Mouse (Mus musculus): ENCODE results near the gene Trp53rkb. TPM values are rescaled to one million over a fixed set of nuclear protein-coding genes. Genes with fewer than 3 reads are reported as not detected.

The Trp53rkb gene
- 2.1 and 4.5 TPM in 2 replicates for total RNA-seq (2014; fragmentation: Nextera tagmentation)
- total RNA-seq (2017) = 2.2 and 5.3 TPM in 2 replicates

DNA sequence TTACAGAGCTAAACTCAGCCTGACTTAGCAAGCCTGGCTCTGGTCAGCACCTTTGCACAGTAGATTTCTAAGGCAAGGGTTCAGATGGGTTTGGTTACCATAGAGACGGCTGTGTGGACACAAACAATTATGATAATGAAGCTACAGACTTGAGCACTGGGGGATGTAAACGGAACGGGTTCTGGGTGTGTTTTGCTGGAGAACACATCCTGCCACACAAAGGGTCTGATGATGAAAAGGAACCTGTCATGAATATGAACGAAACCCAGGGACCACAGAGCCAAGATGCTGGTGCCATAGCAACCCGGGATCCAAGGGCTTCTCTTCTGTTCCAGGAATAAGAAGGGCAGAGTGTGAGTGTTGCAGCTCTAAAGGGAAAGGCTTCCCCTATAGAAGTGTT lies at the start of gene Trp53rkb:
Gene Trp53rkb, plus strand, starts transcription at position 177 of the 400 bp plus-strand sequence.
- ATAC-seq (replicated peaks; ENCODE audit: poor library complexity, severe bottlenecking) = no peak

DNA sequence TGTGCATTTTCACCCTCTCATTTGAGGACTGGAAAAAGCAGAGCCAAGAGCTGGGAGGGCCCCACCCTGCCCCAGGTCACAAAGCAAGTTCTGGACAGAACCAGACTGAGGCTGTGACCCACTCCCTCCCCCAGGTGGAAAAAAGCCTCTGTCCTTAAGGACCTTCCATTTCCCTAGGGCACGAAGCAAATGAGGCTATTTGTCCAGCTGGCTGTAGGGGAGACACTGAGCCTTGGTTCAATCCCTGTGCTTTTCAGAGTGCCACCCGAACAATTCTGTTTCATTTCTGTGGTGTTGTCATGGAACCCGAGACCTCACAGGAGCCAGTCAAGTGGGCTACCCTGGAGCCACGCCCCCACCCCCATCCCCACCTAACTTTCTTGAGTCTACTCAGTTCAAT lies 48.8 kb upstream of the Trp53rkb start:
- no peak for ATAC-seq (replicated peaks; ENCODE audit: poor library complexity, severe bottlenecking)

DNA sequence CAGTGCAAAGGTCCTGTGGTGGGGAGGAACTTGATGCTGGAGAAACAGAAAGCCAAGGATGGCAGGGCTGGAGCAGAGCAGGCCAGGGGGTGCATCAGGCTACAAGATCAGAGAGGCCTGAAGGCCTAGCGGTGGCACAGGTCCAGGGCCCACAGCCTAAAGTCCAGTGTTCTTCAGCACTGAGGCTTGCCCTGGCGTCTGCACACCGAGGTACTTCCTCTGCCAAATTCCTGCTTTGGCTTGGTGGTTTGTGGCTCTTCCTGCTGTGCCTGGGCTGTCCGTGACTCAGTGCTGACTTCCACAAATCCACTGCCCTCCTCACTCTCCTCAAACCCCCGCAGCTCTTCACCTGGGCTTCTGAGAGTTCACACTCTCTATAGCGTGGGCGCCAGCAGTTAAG lies 47.9 kb upstream of the Trp53rkb start:
- peak; percentile 54 for ATAC-seq (replicated peaks; ENCODE audit: poor library complexity, severe bottlenecking)

DNA sequence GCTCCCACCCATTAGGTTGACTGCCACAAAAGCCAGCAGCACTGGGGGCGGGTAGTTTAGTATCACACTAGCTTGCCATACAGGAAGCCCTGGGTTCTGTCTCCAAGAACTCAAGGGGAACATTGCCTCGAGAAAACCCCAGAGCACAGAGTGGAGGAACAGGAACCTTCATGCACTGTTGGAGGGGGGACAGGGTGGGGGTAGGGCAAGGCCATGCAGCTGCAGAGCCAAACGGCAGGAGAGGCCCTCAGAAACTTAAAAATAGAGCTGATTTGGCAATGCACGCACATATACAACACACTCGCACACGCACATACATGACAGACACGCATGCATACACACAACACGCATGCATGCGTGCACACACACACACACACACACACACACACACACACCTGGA lies 46.5 kb upstream of the Trp53rkb start:
- peak; percentile 70 for ATAC-seq (replicated peaks; ENCODE audit: poor library complexity, severe bottlenecking)

DNA sequence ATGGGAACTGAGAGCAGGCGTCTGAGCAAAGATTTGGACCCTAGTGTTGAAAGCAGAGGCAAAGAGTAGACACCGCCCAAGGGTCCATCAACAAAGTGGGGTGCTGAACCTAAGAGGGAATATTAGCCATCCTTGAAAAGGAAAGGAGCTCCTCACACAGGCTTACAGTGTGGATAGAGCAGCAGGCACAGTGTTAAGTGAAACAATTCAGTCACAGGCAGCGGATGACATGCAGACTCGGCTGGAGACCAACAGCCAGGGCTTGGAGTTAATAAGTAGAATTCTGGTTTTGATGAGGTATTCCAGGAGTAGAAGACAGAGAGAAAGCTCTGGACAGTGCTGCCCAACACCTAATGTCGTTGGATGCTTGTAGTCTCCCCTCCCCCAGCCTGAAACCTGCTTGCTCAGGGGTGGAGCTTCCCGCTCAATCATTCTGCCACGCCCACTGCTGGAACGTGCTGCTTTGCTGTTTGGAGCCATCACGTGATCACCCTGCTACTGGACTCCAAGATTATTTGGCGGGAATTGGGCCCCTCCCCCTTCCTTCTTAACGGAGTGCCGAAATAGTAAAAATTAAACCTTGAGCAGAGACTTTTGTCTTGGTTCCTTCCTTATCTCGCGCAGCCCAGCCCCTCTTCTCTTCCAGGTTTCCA lies 45.9 kb upstream of the Trp53rkb start:
- ATAC-seq (replicated peaks; ENCODE audit: poor library complexity, severe bottlenecking) = peak; percentile 4; the same call in 1 of the 2 replicates

DNA sequence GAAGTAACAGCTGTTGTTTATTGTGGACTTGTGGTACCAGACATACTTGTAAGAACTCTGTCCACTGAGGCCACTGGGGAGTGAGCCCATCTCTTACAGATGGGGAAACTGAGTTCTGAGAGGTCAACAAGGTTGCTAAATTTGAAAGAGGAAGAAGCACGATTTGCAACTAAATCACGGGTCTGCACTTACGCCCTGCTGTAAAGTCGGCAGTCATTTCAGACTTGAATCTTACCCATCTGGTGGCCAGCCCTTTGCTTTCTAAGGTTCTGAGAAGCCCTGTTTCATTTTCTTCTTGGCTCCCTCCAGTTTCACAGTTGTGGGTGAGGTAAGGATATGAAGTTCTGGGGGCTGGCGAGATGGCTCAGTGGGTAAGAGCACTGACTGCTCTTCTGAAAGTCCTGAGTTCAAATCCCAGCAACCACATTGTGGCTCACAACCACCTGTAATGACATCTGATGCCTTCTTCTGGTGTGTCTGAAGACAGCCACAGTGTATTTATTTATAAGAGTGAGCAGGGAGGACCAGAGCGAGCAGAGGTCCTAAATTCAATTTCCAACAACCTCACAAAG lies 41.6 kb upstream of the Trp53rkb start:
- ATAC-seq (replicated peaks; ENCODE audit: poor library complexity, severe bottlenecking) = no peak

DNA sequence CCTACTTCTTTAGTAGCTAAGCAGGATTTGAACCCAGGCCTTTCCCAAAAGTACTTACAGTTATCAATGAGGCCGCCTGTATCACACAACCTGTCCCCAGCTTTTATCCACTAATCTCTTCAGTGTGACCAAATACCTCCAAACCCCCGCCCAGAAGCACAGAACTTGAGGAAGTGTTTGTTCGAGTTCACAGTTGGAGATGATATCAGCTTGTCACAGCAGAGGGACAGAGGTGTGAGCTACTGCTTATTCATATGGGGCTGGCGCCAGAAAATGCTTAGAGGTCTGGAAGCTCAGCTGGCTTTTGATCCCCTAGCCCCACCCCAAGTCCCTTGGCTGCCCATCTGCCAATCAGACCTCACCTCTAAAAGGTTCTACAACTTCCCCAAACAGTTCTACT lies 38.1 kb upstream of the Trp53rkb start:
- peak; percentile 47 for ATAC-seq (replicated peaks; ENCODE audit: poor library complexity, severe bottlenecking)

DNA sequence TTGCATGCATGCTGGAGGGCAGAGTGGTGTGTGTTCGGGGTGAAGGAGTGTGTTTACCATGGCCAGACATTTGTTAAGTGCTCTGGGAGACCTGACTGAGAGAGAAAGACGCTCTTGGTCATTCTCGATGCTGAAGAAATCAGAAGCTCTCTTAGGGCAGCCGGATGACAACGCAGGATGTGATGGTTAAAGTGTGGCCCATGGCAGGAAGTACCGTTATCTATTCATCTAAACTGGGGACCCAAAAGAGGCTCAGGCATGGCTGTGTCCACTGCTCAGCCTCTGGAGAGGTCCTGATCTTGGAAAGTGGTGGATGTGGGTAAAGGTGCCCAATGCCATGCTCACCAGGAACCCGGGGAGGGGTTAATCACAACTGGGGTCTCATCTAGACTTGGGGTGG lies 37.6 kb upstream of the Trp53rkb start:
- ATAC-seq (replicated peaks; ENCODE audit: poor library complexity, severe bottlenecking) = peak; percentile 44

DNA sequence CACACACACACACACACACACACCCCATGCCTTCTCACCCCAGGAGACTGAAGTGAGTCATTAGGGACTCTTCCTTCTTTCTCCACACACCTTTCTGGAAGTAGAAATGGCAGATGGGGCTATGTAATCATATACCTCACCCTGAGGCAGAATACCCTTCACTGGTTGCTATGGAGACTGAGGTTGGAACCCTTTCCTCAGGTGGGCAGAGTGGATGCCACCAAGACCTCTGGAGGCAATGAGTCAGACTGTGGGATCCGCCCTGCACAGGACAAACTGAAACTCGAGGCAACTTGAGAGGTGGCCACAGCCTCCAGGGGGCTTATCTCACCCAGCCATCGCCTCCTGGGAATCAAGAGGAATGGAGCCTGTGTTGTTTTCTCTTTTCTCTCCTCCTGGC lies 34.4 kb upstream of the Trp53rkb start:
- ATAC-seq (replicated peaks; ENCODE audit: poor library complexity, severe bottlenecking) = no peak

DNA sequence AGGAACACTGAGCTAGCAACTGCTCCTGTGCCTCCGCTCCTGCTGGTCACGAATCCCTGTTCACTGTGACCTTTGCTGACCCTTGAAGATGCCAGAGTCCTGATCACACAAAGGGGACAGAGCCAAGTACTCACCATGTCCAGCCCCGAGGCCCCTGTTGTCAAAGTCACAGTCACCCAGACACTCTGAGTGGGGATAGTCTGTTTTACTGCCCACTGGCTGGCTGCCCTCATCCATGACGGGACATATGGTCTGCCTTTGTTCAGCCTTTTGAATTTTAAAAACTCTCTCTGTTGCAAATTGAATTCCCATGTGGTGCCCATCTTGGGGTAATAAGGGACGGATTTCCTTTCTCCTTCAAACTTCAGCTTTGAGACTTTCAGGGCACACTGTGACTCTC lies 28.3 kb upstream of the Trp53rkb start:
- no peak for ATAC-seq (replicated peaks; ENCODE audit: poor library complexity, severe bottlenecking)

DNA sequence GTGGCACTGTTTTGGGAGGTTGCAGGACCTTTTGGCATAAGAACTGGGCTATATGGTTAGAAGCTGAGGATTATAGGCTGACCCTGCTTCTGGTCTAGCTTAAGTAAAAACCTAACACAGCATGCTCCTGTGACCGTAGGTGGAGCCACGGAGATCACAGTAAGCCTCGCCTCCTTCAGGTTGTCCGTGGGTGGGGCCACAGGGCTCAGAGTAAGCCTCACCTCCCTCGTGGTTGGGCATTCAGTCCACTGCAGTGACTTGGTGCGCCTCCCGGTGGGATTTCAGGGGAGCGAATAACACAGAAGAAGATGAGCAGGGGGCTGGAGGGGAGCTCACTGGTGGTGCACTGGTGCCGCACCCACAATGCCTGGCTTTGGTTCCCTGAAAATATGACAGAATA lies 24.7 kb upstream of the Trp53rkb start:
- ATAC-seq (replicated peaks; ENCODE audit: poor library complexity, severe bottlenecking) = no peak

DNA sequence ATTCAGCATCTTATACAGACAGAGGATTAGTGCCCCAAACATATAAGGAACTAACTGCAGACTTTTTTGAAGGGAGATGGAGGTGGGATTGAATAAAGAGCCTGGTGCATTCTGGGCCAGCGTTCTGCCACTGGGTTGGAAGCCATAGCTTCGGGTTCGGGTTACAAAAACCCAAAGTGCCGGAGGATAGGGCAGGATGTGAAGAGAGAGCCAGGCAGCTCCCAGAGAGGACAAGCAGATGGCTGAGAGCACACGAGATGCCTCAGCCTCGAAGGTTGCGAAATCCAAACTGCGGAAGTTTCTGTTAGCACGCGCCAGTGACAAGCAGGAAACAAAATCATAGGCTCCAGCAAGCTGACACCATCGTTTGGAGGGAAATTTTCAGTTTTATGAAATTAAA lies 20.9 kb upstream of the Trp53rkb start:
- peak; percentile 77 for ATAC-seq (replicated peaks; ENCODE audit: poor library complexity, severe bottlenecking)

DNA sequence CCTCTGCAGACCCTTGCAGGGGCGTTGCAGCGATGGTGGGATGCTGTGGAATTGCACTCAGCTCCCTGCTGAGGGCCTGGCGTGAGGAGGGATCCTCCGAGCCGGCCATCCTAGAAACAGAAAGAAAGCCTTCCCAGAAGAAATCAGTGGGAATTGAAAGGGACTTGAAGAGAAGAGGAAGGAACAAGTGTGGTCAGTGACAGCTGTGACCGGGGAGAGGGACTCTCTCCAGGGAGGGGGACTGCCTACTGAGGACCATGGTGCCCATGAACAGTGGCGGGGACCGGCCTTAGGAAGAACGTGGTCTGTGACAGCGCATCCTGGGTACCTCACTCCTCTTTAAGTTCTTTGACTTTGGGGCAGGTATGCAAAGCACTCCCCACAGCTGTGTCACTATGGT lies 18.7 kb upstream of the Trp53rkb start:
- ATAC-seq (replicated peaks; ENCODE audit: poor library complexity, severe bottlenecking) = peak; percentile 31; the same call in 1 of the 2 replicates

DNA sequence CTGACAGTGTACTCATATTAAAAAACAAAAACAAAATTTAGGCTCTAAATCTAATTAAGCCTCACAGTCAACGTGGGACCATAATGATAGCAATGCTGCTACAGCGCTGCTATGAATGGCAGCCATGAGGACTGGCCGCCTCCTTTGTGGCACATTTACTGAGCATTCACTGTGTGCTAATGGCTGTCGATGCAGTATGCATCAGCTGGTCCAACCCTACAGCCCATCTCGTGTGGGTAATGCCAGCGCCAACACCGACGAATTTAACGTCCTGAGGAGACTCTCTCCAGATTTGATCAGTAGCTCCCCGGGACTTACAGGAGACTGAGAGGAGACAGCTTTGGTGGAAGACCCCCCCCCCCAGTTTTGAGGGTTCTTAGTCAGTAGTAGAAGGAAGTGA lies 18.1 kb upstream of the Trp53rkb start:
- peak; percentile 8; the same call in 1 of the 2 replicates for ATAC-seq (replicated peaks; ENCODE audit: poor library complexity, severe bottlenecking)

DNA sequence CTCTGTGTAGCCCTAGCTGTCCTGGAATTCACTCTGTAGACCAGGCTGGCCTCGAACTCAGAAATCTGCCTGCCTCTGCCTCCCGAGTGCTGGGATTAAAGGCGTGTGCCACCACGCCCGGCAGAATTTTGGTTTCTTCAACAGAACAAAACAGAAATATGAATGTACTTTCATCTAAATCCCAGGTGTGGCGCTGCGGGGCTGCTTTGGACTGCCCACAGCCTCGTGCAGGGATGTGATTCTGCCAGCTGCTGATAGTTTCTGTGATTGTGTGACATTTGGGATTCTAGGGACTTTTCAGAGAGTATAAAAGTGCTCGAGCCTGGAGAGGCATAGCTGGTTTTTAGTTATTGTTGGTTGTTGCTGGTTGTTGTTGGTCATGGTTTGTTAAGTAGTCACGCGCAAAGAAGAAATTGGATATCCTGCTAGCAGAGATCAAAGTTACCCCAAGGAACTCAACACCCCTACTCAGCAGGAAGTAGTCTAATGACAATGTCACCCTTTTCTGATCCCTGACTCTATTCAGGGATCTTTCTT lies 16.9 kb upstream of the Trp53rkb start:
- no peak for ATAC-seq (replicated peaks; ENCODE audit: poor library complexity, severe bottlenecking)

DNA sequence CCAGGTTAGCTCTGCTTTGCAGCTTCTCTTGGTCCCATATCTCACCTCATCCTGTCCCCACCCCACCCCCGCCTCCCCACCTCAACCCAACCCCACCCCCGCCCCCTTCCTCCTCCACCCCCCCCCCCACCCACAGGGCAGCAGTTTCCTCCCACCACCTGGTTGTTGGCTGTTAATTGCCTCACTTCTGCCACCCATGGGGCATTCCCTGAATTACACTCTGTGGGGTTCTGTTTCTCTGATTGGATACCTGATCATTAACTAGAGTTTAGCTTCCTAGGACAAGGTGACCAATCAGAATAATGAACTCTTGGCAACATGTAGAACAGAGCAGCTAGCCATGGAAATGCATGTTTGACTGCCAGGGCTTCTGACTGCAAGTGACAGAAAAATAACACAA lies 16.1 kb upstream of the Trp53rkb start:
- ATAC-seq (replicated peaks; ENCODE audit: poor library complexity, severe bottlenecking) = 0 out of 2 replicates have a peak, but pooled peaks have one; percentile 34

DNA sequence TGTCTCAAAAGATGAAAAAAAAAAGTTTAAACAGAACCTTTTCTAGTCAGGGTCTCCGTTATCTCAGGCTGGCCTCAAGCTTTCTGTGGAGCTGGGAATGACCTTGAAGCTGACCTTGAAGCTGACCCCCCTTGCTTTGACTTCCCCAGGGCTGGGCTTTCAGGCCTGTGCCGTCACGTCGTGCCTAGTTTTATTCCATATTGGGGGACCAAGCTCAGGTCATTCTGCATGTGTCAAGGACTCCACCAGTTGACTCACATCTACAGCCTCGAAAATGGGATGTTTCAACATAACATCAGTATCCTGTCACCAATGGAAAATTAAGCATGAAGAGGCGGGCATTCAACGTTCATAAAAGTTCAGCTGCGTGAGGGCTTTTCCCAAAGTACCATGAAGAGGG lies 12.4 kb upstream of the Trp53rkb start:
- ATAC-seq (replicated peaks; ENCODE audit: poor library complexity, severe bottlenecking) = no peak

DNA sequence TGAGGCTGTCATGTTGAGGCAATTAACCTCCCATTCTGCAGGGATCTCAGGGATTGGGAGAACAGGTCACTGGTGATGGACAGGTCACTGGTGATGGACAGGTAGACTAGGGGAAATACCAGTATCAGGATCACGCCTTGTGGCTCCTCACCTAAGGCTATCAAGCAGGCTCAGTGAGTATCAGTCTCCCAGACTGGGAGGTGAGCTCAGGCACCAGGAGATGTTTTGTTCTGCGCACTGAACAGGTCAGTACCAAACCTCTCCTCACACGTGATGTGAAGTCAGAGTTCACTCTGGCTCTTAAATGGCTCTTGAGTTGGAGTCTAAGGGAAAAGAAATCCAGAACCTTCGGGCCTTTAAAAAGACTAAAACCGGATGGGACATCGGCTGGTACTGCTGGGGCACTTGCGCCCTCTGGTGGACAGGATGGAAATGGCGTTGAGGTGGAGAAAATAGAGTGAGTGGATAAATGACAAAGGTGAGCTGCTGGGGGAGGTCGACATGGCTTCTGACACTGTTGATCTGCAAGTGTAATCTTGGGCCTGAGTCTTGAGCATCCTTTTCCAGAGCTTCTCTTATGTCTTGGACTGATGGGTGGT lies 11.3 kb upstream of the Trp53rkb start:
- ATAC-seq (replicated peaks; ENCODE audit: poor library complexity, severe bottlenecking) = peak; percentile 80

DNA sequence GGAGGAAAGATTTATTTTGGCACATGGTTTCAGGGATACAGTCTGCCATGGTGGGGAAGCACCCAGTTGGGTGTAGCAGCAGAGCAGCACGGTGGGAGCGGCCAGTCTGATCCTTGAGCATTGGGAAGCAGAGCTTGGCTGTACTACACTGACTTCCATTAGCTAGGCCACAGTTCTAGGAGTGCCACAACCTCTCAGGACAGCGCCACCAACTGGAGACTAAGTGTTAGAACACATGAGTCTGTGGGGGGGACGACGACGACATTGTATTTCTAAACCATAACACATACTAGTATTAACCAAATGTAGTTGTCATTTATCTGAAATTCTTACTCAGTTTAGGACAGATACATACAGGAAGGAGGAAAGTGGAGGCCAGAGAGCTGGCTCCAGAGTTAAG lies 8.0 kb upstream of the Trp53rkb start:
- ATAC-seq (replicated peaks; ENCODE audit: poor library complexity, severe bottlenecking) = no peak

DNA sequence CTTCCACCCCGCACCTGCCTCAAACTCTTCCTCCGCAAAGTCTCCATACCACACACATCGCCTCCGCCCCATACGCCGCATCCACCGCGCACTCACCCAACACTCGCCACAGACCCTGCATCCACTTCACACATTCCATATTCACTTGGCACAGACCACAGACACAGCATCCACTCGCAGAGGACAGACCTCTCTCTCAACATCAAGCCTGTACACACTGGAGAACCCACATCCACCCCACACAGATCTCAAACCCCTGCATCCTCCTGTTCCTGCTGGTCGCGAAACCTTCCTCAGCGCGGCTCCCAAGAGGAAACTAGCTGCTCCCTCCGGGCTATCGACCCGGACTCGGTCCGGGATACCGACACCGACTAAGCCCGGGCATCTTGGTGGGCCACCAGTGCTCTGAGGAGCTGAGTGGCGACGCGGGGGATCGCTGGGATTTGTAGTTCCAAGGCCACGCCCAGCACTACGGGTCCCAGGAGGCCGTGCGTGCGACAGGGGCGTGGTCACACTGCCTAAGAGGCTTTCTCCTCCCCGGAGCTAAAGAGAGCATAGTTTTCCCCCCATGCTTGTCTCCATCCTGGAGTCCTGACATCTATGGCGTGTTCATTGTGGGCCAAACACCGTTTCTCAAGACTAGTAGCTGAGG lies 5.9 kb upstream of the Trp53rkb start:
- peak; percentile 97 for ATAC-seq (replicated peaks; ENCODE audit: poor library complexity, severe bottlenecking)

DNA sequence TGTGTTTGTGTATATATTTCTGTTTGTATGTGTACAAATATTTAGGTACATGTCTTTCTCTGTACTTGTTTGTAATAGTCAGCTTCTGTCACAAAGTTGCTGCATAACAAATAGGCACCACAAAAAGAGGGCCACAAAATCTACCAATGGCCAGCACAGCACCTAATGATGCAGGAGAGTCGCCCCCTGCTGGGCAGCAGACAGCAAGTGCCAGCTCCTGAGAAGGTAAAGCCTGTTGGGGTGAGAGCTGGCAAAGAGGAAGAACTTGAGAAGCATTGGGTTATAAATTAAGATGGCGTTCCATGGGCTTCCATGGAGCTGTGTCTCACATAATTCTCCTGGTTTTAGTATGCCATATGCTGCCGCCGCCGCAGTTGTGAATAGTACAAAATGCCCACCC lies 593 bp upstream of the Trp53rkb start:
- no peak for ATAC-seq (replicated peaks; ENCODE audit: poor library complexity, severe bottlenecking)

All from granulocyte monocyte progenitor cell, adult 5-6 weeks (primary cell).